In genomic region chr16:13977026-13977425, GRCm38 (mm10) we compare ENCODE assay signal across 15 mouse cellular contexts. TPM values are rescaled to one million over a fixed set of nuclear protein-coding genes. Genes with fewer than 3 reads are reported as not detected.
"Had no signal": no experiment of that assay in that cellular context is flagged by ENCODE, and none has a peak within 500 bp of the region (broad histone marks: within the 10 kb centered on the region; RNA-seq: fewer than 3 reads in every experiment).

No protein-coding gene starts in this region.

RNA-seq across cellular contexts. Expression of gene 2900011O08Rik, which starts 9.4 kb away (rescaled TPM):
- total RNA-seq: heart, postnatal 10 days; heart, postnatal 14 days; heart, postnatal 25 days; heart, postnatal 36 days; hematopoietic stem cell, adult 5-6 weeks had no signal

RNA-seq across cellular contexts. Expression of gene Ifitm7, which starts 9.7 kb away (rescaled TPM):
- total RNA-seq: heart, postnatal 10 days; heart, postnatal 14 days; heart, postnatal 25 days; heart, postnatal 36 days; heart, postnatal 4 days had no signal
- polyA plus RNA-seq: heart, embryonic 13.5 days; heart, embryonic 14.5 days; heart, embryonic 15.5 days; heart, postnatal 0 days; intestine, embryonic 14.5 days; intestine, embryonic 15.5 days; intestine, embryonic 16.5 days; intestine, postnatal 0 days; large intestine, adult 2 months had no signal
